Mouse (Mus musculus) small intestine, adult 2 months (tissue): Measurements from ENCODE around the gene Ap1b1.

Experiments
- CTCF ChIP-seq: fragments of 200-500 bp; IDR thresholded peaks from 2 replicates; pipeline ENCODE4 v1.5.1; 2012; ENCODE audit warnings: low read depth, mild to moderate bottlenecking, control low read depth, inconsistent platforms, low read length, moderate library complexity, mixed read lengths; ENCODE audit not compliant: insufficient replicate concordance, insufficient read length; ENCODE audit errors: extremely low read depth
- POLR2A ChIP-seq: fragments of 200-500 bp; IDR thresholded peaks from 2 replicates; pipeline ENCODE4 v1.6.1; 2012; ENCODE audit warnings: low read depth, mild to moderate bottlenecking, control low read depth, inconsistent platforms, low read length, moderate library complexity

GRCm38 (mm10) chr11:5054151-5054550 is 67.5 kb downstream of the Ap1b1 start:
- TF ChIP-seq CTCF = no peak
- no peak for TF ChIP-seq POLR2A
